Mouse (Mus musculus) layer of hippocampus, postnatal 10 days (tissue): ENCODE measurements around the gene Washc1. TPM values are rescaled to one million over a fixed set of nuclear protein-coding genes. Genes with fewer than 3 reads are reported as not detected.
"Not testable (repeated sequence)": the region's sequence is repeated elsewhere in the genome, so short reads cannot be mapped to it uniquely, and the experiment has no call there.

Source experiments
- DNase-seq, 2 experiments: peaks; one replicate each; pipeline ENCODE4 v3.0.0; 2021; ENCODE audit warnings: low spot score in 2 of 2
- total RNA-seq, 2 experiments: library from RNA; stranded (reverse); gene quantifications; 2 replicates each; pipeline ENCODE4 v1.2.3; 2021

The Washc1 gene
- total RNA-seq, 2 experiments from 2014 or later = 48.4 to 52.9 TPM

DNA sequence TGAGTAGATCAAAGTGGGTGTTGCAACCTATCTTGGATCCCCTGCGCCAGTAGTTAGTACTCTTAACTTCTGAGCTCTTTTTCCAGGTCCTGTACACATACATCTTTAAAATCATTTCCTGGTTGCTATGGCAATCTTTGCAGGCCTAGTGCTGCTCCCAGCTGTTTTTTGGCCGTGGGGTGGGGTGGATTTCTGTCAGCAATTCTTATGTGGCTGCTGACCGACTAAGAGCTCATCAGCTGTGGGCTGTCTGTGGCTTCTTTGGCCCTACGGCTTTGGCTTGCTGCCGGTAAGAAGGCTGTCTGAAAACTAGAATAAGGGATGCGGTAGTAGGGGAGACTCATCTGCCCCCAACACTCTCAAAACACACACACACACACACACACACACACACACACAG is 599 bp upstream of the Washc1 start:
- no peak for DNase-seq

DNA sequence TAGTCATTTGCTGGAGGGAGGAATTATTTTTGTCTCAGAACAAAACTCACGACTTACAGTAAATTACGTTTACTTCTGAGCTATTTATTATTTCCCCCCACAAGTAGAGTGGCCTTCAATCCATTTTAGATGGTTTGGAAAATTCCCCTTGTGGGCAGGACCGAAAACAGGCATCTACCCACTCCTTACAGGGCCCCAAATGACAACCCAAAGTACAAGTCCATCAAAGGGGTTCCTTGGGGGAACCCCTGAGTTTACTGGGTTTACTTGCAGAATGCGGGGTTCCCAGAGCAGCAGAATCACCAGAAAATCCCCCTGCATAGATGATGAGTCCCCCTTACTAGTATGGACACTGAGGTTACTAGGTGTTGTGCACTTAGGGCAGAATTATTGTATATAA is 821 bp downstream of the Washc1 start:
- DNase-seq = no peak

DNA sequence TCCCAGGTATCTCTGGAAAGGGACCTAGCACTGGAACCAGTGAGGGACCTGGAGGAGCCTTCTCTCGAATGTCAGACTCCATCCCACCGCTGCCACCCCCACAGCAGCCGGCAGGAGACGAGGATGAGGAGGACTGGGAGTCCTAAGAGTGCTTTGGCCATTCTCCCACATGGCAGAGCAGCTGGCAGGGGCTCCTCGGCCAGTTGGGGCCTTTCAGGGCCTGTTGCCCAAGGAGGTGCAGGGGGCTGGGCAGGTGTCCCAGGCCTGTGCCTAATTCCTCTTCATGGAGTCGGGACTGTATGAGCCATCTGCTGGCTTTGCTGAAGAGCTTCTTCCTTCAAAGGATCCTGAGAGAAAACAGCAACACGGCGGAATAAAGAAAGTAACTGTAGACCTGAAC is 7.6 kb downstream of the Washc1 start:
- DNase-seq = no peak

DNA sequence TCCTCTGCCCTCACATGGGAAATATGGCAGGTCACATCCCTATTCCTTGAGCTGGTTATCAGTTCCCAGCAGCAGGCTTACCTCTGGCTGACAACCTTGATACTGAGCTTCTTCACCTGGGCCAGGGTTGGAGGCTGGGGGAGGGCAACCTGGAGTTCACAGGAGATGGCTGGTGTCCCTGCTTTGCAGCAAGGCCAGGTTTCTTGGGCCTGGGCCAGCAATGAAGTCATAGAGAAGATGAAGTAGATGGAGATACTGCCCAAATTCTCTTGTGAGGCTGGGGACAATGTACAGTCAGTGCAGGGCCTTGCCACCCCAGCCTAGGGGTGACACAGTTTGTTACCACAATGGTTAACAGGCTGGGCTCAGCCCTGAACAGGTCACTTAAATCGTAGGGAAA is 9.4 kb downstream of the Washc1 start:
- no peak for DNase-seq

DNA sequence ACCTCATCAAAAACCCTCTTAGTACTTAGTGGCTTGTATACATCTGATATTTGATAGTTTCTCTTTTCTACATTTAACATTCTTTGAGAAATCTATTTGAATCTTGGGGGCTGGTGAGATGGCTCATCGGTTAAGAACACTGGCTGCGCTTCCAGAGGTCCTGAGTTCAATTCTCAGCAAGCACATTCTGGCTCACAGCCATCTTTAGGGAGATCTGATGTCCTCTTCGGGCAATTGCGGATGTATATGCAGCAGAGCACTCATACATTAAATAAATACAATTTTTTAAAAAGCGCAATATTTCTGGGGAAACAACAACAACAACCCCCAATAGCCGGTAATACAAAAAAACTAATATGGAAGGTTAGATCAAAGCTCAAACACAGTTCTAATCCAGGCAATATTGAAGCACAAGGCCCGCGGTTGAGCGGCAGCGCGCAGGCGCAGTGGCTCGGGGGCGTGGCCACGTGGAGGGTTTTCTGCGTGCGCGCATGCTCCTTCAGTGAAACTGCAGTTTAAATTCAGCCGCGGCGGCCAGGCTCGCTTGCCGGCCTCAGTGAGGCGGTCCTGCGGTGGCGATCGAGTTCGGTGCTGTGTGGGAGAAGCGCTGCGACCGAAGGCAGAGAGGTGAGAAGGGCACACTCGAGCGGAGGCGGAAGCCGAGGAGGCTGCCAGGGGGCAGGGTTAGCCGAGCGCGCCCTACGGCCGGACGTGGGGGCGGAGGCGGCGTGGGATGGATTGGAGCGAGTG is 11.9 kb downstream of the Washc1 start, which contains the start of gene Ddx11:
Ddx11 (plus strand) TSS at position 455 of the 750 bp plus-strand sequence.
- DNase-seq = peak; percentile 96 to 97

DNA sequence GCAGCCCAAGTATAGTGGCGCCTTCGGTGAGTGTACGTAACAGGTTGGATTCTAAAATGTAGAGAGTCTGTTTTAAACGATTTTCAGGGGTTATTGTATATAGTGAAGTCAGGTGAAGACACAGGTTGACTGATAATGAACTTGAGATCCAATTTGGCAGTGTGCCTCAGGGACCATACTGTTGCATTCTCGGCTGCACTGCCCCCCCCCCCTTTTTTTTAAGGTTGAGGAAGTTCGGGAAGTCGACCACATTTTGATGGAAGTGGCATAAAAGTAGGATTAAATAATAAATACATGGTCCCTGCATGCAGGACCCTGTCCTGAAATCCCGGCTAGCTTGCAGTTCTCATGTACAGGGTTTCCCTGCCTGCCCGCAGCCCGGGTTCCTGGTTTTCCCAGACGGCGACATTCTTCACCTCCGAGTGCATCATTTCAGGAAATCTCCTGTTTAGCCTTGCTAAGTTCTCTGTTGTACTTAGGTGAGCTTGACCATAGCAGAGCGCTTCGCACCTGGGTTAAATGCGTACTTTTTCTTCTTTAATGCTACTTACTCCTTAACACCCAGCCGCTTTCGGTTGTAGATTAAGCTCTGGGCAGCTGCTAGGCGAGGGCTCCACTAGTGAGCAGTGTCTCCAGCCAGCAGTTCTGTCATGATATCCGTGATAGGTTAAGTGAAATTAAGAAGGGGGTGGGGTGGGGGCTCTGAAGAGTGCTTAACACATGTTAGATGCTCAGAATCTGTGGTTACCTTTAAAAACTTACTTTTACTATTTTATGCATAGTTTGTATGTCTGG is 12.7 kb downstream of the Washc1 start:
- DNase-seq = no peak

DNA sequence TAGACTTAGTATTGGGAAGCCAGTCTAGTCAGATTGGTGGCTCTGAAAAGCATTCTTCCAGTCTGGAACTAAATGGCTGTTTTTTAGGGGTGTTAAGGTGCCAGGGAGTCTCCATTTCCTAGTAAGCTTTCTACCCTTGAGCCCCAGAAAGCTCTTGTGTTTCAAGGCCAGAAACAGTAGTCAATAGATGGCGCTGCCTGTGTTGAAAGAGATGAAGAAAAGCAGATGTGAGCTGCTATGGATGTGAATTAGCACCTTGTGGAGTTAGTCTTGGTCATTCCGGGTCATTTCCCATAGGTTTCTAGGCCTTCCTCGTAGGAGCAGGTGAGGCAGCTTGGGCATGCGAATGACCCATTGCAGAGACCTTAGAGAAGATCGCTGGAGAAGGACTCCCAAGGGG is 13.9 kb downstream of the Washc1 start:
- DNase-seq = no peak

DNA sequence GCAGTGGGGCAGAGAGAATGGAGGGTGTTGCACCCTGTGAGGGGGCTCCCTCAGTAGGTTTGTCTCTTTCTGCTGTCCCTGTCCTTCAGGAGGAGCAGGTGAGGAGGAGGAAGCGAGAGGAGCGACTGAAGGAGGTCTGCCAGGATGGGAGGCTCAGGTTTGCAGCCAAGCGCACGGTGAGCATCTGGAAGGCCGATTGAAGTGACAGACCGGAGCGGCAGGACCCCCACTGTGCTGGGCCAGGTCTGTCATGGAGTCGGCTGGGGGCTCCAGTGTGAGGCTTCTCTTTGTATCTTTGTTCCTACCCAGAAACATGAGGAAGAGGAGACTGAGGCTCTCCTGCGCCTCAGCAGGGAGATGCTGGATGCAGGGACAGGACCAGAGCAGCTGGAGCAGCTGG is 19.0 kb downstream of the Washc1 start:
- DNase-seq = no peak

DNA sequence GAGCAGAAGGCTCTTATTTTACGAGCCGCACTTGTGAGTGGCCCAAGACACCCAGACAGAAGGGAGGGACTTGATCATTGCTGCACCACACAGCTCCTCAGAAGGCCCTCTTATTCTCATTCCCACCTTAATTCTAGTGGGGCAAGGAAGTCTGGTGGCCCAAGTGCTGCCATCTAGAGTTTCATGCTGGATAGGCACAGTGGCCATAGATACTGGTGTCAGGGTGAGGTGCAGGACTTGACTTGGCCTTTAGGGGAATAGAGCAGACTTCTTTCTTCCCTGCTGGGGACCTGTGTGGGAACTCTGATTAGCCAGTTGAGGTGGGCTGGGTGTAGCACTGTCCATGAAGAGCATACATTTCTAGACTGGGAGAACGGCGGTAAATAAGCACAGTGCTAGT is 19.9 kb downstream of the Washc1 start:
- DNase-seq = no peak

DNA sequence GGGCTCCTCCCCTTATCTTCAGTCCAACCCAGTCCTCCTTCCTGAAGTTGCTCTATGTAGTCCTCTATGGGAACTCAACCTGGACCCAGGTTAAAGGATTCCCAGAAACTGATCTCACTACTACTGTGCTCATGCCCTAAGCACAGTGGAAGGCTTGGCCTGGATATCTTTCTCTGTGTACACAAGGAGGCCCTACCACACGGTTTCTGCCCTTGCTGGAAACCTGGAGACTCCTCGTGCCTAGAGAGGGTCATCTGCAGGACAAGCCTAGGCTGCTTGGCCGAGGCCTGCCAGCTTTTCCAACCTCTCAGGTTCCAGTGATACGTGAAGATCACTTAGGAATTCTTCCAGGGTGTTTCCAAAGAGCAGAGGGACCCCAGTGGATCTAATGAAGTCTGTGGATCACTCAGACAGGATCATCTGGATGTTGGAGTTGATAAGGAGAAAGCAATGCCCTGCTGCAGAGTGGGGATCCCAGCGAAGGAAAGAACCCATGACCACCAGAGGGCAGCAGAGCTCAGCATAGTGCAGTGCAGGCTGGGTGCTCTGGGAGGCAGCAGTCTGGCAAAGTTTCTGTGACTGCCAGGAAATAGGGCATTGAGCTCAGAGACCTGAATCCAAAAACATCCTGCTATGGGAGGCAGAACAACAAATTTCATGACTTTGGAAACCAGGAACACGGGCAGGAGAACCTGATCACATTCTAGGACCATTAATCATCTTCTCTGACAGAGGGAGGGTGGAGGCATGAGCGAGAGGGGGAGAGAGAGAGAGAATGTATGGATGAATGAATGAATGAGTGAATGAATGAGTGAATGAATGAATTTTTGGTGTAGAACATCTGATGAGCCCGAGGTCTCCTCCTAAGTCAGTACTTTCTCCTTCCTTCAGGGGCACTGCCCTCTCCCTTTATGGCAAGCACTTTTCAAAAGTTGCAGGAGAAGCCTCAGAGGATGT is 41.6 kb downstream of the Washc1 start:
- DNase-seq = not testable (repeated sequence)

DNA sequence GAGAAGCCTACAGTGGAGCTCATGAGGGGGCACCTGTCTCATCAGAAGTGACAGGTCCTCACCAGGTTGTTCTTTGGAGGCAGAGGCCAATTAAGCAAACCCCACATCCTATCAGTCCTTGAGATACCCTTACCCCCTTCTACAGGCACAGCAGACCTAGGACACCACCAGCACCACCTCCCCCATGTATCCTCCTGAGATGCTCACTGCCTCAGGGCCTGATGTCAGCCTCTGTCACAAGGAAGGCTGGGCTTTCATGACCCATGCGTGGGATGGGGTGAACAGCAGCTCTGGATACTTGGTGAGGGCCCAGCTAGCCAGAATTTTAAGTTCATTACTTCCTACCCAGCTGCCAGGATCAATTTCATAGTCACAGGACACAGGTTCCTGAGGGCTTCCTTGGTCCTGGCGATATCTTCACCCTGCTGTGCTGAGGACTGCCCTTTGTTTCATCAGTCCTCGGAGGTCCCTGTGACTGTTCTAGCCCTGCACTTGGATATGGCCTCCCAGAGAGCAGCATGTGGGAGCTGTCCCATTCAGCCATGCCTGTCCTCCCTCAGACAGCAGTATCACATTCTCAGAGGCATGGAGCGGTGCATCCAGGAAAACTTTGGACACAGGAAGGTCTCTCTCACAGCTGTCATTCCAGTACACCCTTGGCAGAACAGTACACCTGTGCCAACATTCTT is 42.5 kb downstream of the Washc1 start:
- not testable (repeated sequence) for DNase-seq

DNA sequence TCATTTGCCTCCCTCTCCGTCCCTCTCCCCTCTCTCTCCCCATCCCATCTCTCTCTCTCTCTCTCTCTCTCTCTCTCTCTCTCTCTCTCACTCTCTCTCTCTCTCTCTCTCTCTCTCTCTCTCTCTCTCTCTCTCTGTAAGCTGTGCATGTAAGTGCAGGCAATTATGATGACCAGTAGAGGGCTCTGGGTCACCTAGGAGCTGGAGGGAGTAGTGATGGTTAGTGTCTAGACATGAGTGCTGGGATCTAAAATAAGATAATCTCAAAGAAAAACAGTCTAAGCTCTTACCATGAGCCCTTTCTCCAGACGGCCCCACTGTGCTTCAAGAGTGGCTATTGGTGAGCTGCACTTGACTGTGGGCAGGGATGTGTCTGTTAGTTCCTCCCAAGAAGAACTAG is 43.5 kb downstream of the Washc1 start:
- DNase-seq = no peak

DNA sequence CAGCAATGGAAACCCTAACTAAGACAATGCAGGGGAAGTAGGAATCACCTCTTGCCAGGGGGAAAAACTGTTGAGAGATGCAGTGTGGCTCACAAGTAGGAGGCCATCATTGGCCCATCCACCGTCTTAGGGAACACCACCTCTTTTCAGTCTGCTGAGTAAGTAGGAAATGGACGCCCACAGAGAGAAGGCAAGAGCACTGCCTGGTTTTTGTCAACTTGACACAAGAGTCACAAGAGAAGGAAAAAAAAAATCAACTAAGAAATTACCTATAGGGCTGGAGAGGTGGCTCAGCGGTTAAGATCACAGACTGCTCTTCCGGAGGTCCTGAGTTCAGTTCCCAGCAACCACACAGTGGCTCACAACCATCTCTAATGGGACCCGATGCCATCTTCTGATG is 46.9 kb downstream of the Washc1 start:
- DNase-seq = no peak

DNA sequence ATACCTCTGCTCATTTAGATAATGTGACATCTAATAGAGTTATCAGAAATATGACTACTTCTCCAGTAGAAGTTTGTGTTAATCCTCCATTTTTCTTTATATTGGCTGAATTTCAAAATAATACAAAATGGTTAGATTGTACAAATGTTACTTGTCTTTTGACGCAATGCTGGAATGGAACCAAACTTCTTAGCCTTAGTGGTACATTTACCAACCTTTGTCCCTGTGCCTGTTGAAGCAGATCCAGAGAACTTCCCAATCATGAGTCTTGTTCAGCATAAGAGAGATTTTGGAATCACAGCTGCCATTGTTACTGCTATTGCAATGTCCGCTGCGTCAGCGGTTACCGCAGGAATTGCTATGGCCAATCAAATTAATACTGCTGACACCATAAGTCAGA is 55.8 kb downstream of the Washc1 start:
- not testable (repeated sequence) for DNase-seq

Other genes with a start within 250 kb of the Washc1 start
- 10 to 100 TPM; 36.2 to 38.8 TPM for gene Ralbp1, start 225.7 kb upstream of the Washc1 start, total RNA-seq
- 10 to 100 TPM; 34.8 to 35.3 TPM for gene Twsg1, start 160.3 kb upstream of the Washc1 start, total RNA-seq
- gene Ankrd12, start 34.5 kb upstream of the Washc1 start, total RNA-seq = 100 to 1,000 TPM; 102 to 116 TPM
- gene Ndufv2, start 10.0 kb upstream of the Washc1 start, total RNA-seq = 100 to 1,000 TPM; 229 to 246 TPM
- gene Ddx11, start 12.0 kb downstream of the Washc1 start, total RNA-seq = 1 to 10 TPM; 4.9 to 6.9 TPM